Mouse (Mus musculus) adrenal gland, adult (tissue): ENCODE results near the gene Mtm1.
"Not testable (repeated sequence)": the region's sequence is repeated elsewhere in the genome, so short reads cannot be mapped to it uniquely, and the experiment has no call there.

ENCODE experiments used
- DNase-seq, 2 experiments: peaks; one replicate each; pipeline ENCODE4 v3.0.0; 2022 to 2023; ENCODE audit warnings: low spot score in 1 of 2; ENCODE audit not compliant: inconsistent age in 2 of 2

Mtm1 gene

DNA sequence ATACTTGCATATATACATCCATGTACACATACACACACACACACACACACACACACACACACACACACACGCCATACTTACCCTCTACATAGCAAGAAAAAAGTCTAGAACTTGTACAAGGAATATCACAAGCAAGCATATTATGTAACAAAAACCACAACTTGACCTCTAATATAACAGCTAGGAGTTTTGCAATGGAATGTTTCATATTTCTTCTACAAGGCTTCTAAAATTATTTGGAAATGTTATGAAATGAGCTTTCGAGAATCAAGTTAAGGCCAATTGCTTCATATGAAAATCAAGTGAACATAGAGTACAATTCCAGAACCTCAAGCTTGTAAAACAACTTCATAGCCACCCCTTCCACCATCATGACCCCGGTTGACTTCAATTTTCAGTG, 74.9 kb downstream of the Mtm1 start:
- peak in 1 of 2 experiments; percentile 58 for DNase-seq

GRCm38 (mm10) chrX:71287088-71287487, 76.5 kb downstream of the Mtm1 start:
- peak in 1 of 2 experiments; percentile 31 for DNase-seq

GRCm38 (mm10) chrX:71294191-71294590, 83.6 kb downstream of the Mtm1 start:
- DNase-seq, result no peak

DNA sequence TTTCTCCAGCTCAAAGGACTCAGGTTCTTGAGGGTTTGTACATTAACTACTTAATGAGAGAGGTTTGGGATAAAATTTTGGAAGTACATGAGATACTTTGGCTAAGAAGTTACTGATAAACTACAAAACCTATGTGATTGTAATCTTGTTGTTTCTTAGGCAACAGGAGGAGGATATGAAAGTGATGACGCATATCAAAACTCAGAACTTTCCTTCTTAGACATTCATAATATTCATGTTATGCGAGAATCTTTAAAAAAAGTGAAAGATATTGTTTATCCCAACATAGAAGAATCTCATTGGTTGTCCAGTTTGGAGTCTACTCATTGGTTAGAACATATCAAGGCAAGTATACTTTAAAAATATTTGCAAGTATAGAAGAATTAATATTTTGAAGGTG, 85.4 kb downstream of the Mtm1 start:
- no peak for DNase-seq

- DNase-seq, result no peak
These were observed 91.6 kb downstream of the Mtm1 start for GRCm38 (mm10) chrX:71302148-71302547.

DNA sequence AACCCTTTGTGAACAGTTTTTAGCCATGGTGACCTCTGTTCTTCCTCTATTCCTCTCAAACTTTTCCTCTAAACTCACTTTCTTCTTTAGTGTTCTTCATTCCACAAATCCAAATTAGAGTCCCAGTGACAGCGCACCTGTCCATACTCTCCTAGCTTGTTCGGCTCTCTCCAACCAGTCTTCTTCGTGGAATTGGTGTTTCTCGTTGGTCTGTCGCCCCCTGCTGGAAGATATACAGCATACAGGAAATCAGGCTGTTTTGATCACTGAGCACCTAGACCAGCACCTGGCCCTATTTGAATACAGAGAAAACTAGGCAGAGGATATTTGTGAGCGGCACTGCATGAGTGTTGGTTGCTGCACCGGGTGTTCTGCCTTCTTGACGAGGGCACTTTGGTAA, 100.7 kb downstream of the Mtm1 start:
- DNase-seq, result peak; percentile 51 to 78

GRCm38 (mm10) chrX:71314380-71314779, 103.8 kb downstream of the Mtm1 start:
- DNase-seq, result no peak

GRCm38 (mm10) chrX:71352033-71352432, 141.5 kb downstream of the Mtm1 start:
- DNase-seq, result no peak

- DNase-seq, result no peak
These were observed 144.8 kb downstream of the Mtm1 start for GRCm38 (mm10) chrX:71355331-71355730.

DNA sequence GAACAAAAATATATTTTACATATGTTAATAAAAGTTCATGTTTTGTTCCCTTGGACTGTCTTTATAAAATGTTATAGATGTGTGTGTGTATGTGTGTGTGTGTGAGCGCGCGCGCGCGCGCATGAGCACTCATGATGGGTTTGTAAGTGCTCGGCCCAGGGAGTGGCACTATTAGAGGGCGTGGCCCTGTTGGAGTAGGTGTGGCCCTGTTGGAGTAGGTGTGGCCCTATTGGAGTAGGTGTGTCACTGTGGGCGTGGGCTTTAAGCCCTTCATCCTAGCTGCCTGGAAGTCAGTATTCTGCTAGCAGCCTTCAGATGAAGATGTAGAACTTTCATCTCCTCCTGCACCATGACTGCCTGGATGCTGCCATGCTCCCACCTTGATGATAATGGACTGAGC, 151.2 kb downstream of the Mtm1 start:
- DNase-seq, result not testable (repeated sequence)

DNA sequence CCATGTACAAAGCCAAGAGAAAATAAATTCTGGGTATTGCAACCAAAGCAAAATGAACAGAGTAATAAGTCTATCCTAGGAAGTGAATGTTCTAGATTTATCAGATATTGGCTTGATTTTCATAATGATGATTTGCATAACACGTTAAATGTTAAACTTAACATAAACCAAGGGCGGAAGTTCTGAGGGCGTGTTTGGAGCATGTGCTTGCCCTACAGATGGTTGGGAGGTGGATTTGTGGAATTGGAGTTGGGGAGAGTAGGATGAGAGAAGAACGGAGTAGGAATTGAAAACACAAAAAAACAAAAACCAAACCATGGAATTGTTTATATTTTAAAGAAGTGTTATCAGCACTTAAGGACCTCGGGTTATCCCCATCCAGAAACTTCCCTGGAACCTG, 153.5 kb downstream of the Mtm1 start:
- no peak for DNase-seq

DNA sequence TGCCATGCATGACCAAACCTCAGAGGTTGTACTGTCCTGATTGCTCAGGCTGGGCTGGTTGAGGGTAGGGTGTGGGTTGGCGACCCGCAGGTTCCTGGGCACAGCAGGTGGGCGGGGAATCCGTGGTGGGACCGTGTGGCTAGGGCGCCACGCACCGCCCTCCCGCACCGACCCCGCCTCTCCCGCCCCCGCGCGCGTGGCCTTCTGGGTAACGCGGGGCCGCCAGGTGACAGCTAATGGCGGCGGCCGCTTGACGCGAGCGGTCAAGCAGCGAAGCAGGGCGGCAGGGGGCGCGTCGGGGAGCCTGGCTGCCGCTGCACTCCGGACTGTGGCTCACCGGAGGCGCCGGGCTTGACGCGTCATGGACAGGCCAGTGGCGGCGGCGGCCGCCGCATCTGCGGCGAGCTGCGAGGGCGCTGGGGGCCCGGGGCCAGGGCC, 154.0 kb downstream of the Mtm1 start, which contains the start of gene Mtmr1:
TSS of gene Mtmr1 (plus strand) at position 207 of the 438 bp plus-strand sequence.
- DNase-seq, result peak; percentile 87 to 93

- DNase-seq, result no peak
These were observed 154.4 kb downstream of the Mtm1 start for GRCm38 (mm10) chrX:71365011-71365410.
